Mouse (Mus musculus) thymus, postnatal 14 days (tissue): ENCODE data around the gene Gm5416.
"Not testable (repeated sequence)": the region's sequence is repeated elsewhere in the genome, so short reads cannot be mapped to it uniquely, and the experiment has no call there.

Experiments
- DNase-seq: peaks from one replicate; pipeline ENCODE4 v3.0.0; 2021

Gm5416 gene

GRCm38 (mm10) chr16:36209967-36210453 is at the start of gene Gm5416:
Gene Gm5416, plus strand, starts transcription at chr16:36210403.
- no peak for DNase-seq

GRCm38 (mm10) chr16:36167841-36168240 is 42.4 kb upstream of the Gm5416 start:
- not testable (repeated sequence) for DNase-seq

GRCm38 (mm10) chr16:36176108-36176507 is 34.1 kb upstream of the Gm5416 start:
- no peak for DNase-seq

GRCm38 (mm10) chr16:36179910-36180309 is 30.3 kb upstream of the Gm5416 start:
- no peak for DNase-seq

GRCm38 (mm10) chr16:36183912-36184311 is 26.3 kb upstream of the Gm5416 start, which contains the start of gene Gm5483:
Gene Gm5483, plus strand, starts transcription at chr16:36184212.
- not testable (repeated sequence) for DNase-seq

- no peak for DNase-seq
Observed at GRCm38 (mm10) chr16:36199226-36199625, 11.0 kb upstream of the Gm5416 start.

GRCm38 (mm10) chr16:36203846-36204245 is 6.4 kb upstream of the Gm5416 start:
- DNase-seq, result no peak

- DNase-seq, result not testable (repeated sequence)
Observed at GRCm38 (mm10) chr16:36205684-36206083, 4.5 kb upstream of the Gm5416 start.

GRCm38 (mm10) chr16:36221168-36221567 is 11.0 kb downstream of the Gm5416 start, which contains the start of gene 2010005H15Rik:
Gene 2010005H15Rik, plus strand, starts transcription at chr16:36221468.
- DNase-seq, result not testable (repeated sequence)

- DNase-seq, result not testable (repeated sequence)
Observed at GRCm38 (mm10) chr16:36260585-36260984, 50.4 kb downstream of the Gm5416 start.
